Mouse (Mus musculus): ENCODE results near the gene Lrriq1. TPM values are rescaled to one million over a fixed set of nuclear protein-coding genes. Genes with fewer than 3 reads are reported as not detected.

The Lrriq1 gene
- polyA plus RNA-seq, 2 experiments = not detected

GRCm38 (mm10) chr10:103026636-103027225 lies 209.4 kb downstream of the Lrriq1 start:
- Histone ChIP-seq H3K27ac (no peak overlapping the region), H3K4me3 (ENCODE audit: insufficient read depth in 1 of 2, low read depth in 2 of 2, low read length in 2 of 2) (no peak overlapping the region), H3K9ac (replicated peaks) (no peak overlapping the region), H3K9me3 (ENCODE audit: control insufficient read depth, low read length) (no peaks in the 10 kb centered on the region), H3K4me1 (replicated peaks; ENCODE audit: control insufficient read depth in 2 of 2, insufficient read depth in 2 of 2, low read length in 1 of 2) (no peaks in the 10 kb centered on the region), H3K27me3 (ENCODE audit: control insufficient read depth, insufficient read depth, low read length) (peaks cover 66% of the 10 kb centered on the region), H3K4me2 (ENCODE audit: low read depth) (no peak overlapping the region), H3K36me3 (replicated peaks; ENCODE audit: control insufficient read depth, insufficient read depth, low read depth) (no peaks in the 10 kb centered on the region)
- DNase-seq (ENCODE audit: low read depth in 3 of 3, low spot score in 3 of 3) (no peak), ATAC-seq (ENCODE audit: insufficient read depth) (no peak)
- no peak for TF ChIP-seq EP300 (IDR thresholded peaks at IDR 0.05; ENCODE audit: low read depth)
- no peak for TF ChIP-seq CTCF (IDR thresholded peaks at IDR 0.05; ENCODE audit: low read depth)
- under 1% methylated on average over 17 of the region's 17 CpGs for WGBS (ENCODE audit: insufficient replicate concordance)

- H3K27ac ChIP-seq = no peak overlapping the region
Measured at GRCm38 (mm10) chr10:103002556-103002955, 233.6 kb downstream of the Lrriq1 start.

GRCm38 (mm10) chr10:103000902-103001301 lies 235.2 kb downstream of the Lrriq1 start:
- H3K9ac ChIP-seq (replicated peaks) = no peak overlapping the region
- no peaks in the 10 kb centered on the region for H3K9me3 ChIP-seq (ENCODE audit: control insufficient read depth, low read length)
- H3K4me1 ChIP-seq (replicated peaks; ENCODE audit: control insufficient read depth in 2 of 2, insufficient read depth in 2 of 2, low read length in 1 of 2) = no peaks in the 10 kb centered on the region
- H3K27me3 ChIP-seq (ENCODE audit: control insufficient read depth, insufficient read depth, low read length) = no peaks in the 10 kb centered on the region
- H3K4me3 ChIP-seq (ENCODE audit: insufficient read depth in 1 of 2, low read depth in 2 of 2, low read length in 2 of 2) = no peak overlapping the region
- TF ChIP-seq CTCF (IDR thresholded peaks at IDR 0.05; ENCODE audit: low read depth) = no peak
- no peak for TF ChIP-seq EP300 (IDR thresholded peaks at IDR 0.05; ENCODE audit: low read depth)
- no peaks in the 10 kb centered on the region for H3K36me3 ChIP-seq (replicated peaks; ENCODE audit: control insufficient read depth, insufficient read depth, low read depth)
- ATAC-seq (ENCODE audit: insufficient read depth) (no peak), DNase-seq (ENCODE audit: low read depth in 3 of 3, low spot score in 3 of 3) (no peak)
- H3K4me2 ChIP-seq (ENCODE audit: low read depth) = no peak overlapping the region
- H3K27ac ChIP-seq = no peak overlapping the region
- 21% methylated on average over 8 of the region's 8 CpGs for WGBS (ENCODE audit: insufficient replicate concordance)

More at GRCm38 (mm10) chr10:103002556-103002955, 233.6 kb downstream of the Lrriq1 start:
- H3K9ac ChIP-seq (replicated peaks) = no peak overlapping the region
- H3K4me3 ChIP-seq (ENCODE audit: insufficient read depth in 1 of 2, low read depth in 2 of 2, low read length in 2 of 2) = no peak overlapping the region
- H3K4me1 ChIP-seq (replicated peaks; ENCODE audit: control insufficient read depth in 2 of 2, insufficient read depth in 2 of 2, low read length in 1 of 2) = no peaks in the 10 kb centered on the region
- 44% methylated on average over 2 of the region's 2 CpGs for WGBS (ENCODE audit: insufficient replicate concordance)
- no peaks in the 10 kb centered on the region for H3K27me3 ChIP-seq (ENCODE audit: control insufficient read depth, insufficient read depth, low read length)
- TF ChIP-seq EP300 (IDR thresholded peaks at IDR 0.05; ENCODE audit: low read depth) (no peak), CTCF (IDR thresholded peaks at IDR 0.05; ENCODE audit: low read depth) (no peak)
- H3K9me3 ChIP-seq (ENCODE audit: control insufficient read depth, low read length) = no peaks in the 10 kb centered on the region
- ATAC-seq (ENCODE audit: insufficient read depth) (no peak), DNase-seq (ENCODE audit: low read depth in 3 of 3, low spot score in 3 of 3) (no peak)
- H3K36me3 ChIP-seq (replicated peaks; ENCODE audit: control insufficient read depth, insufficient read depth, low read depth) = no peaks in the 10 kb centered on the region
- H3K4me2 ChIP-seq (ENCODE audit: low read depth) = no peak overlapping the region

GRCm38 (mm10) chr10:102999584-102999983 lies 236.5 kb downstream of the Lrriq1 start:
- TF ChIP-seq EP300 (IDR thresholded peaks at IDR 0.05; ENCODE audit: low read depth) (no peak), CTCF (IDR thresholded peaks at IDR 0.05; ENCODE audit: low read depth) (no peak)
- H3K9me3 ChIP-seq (ENCODE audit: control insufficient read depth, low read length) = no peaks in the 10 kb centered on the region
- no peaks in the 10 kb centered on the region for H3K4me1 ChIP-seq (replicated peaks; ENCODE audit: control insufficient read depth in 2 of 2, insufficient read depth in 2 of 2, low read length in 1 of 2)
- no peak overlapping the region for H3K9ac ChIP-seq (replicated peaks)
- ATAC-seq (ENCODE audit: insufficient read depth) = no peak
- H3K27ac ChIP-seq = no peak overlapping the region
- H3K4me3 ChIP-seq (ENCODE audit: insufficient read depth in 1 of 2, low read depth in 2 of 2, low read length in 2 of 2) = no peak overlapping the region
- DNase-seq (ENCODE audit: low read depth in 3 of 3, low spot score in 3 of 3) = no peak
- H3K36me3 ChIP-seq (replicated peaks; ENCODE audit: control insufficient read depth, insufficient read depth, low read depth) = no peaks in the 10 kb centered on the region
- H3K4me2 ChIP-seq (ENCODE audit: low read depth) = no peak overlapping the region
- H3K27me3 ChIP-seq (ENCODE audit: control insufficient read depth, insufficient read depth, low read length) = no peaks in the 10 kb centered on the region

Other genes starting within 250 kb of the Lrriq1 start
- gene Alx1, start 206.1 kb downstream of the Lrriq1 start, polyA plus RNA-seq (2012; rRNA removed) = 0.02 TPM in 1 of 2 replicates, not detected in the other
- not detected in 2 replicates for gene Alx1, start 206.1 kb downstream of the Lrriq1 start, polyA plus RNA-seq (2014; fragmentation: Nextera tagmentation; extraction: Ambion mirVana)
- gene Slc6a15, start 131.5 kb upstream of the Lrriq1 start, polyA plus RNA-seq (2012; rRNA removed) = 0.03 and 0.05 TPM in 2 replicates
- 0.16 TPM in 1 of 2 replicates, not detected in the other for gene Slc6a15, start 131.5 kb upstream of the Lrriq1 start, polyA plus RNA-seq (2014; fragmentation: Nextera tagmentation; extraction: Ambion mirVana)